Mouse (Mus musculus) B cell, adult 2 months (primary cell): ENCODE data around the gene Lrit3.
A peak's percentile ranks its signal among the peaks of the same experiment; 100 is the strongest.

ENCODE experiments used
- DNase-seq, 2 experiments: peaks; one replicate each; pipeline ENCODE4 v3.0.0; 2022

Gene Lrit3

DNA sequence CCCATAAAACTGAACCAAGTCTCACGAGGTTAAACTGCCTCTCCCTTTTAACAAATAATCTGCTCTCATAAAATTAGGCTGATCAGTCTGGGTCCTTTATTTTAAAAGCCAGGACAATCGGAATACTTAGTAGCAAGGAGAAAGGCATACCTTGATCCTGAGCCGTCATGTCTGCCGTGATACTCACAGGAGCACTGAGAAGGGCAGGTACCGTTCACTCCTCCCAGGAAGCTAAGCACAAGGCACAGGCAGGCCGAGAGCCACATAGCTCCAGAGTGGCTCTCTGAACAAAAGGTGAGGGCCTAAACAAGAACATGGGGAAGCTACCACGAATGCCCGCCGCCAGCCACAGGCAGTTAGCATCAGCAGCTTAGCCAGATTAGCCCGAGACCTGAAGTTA is at the start of gene Lrit3:
Lrit3 (minus strand) TSS at position 266 of the 400 bp plus-strand sequence.
- DNase-seq, result no peak

DNA sequence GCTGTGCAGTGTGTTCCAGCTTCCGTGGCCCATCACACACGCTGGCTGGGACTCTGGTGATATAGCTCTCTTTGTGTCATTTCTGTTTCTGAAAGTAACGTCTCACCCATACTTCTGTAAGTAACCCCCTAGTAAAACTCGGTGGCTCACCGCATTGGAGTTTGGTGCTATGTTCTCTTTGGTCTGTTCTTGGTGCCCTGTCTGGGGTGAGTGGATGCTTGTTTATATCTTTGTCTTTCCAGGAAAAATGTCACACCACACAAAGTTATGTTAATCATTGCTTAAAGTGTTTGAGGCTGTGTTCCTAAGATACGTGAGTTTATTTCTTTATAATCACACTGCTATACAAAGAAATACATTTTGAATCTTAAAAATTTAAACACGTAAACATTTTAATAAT is 43.0 kb upstream of the Lrit3 start:
- DNase-seq, result no peak

DNA sequence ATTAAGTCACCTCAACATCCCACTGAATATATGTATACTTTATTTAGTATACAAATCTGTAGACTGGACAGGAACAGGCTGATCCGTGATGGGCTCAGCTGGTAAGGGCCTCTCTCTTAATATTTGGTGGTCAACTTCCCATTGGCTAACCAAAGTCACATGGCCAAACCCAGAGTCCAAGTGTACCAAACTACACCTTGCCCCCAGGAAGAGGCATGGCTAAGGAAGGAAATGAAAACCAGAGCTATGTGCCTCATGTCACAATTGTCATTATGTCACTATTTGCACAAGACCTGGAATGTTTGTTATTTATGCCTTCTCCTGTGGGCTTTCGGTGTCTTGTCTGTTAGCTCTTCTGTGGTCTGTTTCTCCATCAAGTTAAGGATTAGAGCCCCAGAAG is 42.0 kb upstream of the Lrit3 start:
- DNase-seq, result no peak

DNA sequence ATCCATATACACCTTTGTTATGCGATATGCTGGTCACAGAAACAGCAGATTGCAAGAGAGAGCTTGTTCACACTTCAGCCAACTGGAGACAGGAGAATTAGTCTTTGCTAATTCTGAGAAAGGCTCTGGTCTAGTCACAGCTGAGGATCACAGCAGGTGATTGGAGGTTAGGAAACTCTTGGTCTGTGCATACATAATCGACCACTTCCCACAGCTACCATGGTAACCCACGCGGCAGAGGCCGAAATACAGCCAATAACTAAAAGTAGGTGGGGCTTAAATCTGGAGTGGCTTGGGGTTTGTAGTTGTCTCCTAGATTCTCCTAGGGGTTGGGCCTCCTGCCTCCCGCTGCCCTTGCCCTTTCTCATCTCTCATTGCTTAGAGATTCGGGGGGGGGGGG is 34.2 kb upstream of the Lrit3 start:
- DNase-seq, result no peak

DNA sequence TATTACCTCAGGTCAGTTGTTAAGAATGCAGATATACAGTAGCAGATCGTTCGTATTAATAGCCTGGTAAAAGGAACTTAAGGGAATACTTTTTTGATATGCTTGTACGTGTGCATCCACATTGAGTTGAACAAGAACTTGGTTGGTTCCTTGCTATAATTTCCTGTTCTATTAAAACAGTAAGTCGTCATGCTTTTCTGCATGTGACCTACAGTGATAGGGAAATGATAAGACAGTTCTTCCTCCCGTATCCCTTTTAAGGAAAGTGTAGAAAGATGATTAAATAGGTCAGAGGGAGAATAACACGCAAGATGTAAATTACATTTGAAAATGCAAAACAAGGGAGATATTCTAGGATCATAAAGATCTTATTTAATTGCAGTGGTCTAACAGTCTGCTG is 33.1 kb upstream of the Lrit3 start:
- no peak for DNase-seq

DNA sequence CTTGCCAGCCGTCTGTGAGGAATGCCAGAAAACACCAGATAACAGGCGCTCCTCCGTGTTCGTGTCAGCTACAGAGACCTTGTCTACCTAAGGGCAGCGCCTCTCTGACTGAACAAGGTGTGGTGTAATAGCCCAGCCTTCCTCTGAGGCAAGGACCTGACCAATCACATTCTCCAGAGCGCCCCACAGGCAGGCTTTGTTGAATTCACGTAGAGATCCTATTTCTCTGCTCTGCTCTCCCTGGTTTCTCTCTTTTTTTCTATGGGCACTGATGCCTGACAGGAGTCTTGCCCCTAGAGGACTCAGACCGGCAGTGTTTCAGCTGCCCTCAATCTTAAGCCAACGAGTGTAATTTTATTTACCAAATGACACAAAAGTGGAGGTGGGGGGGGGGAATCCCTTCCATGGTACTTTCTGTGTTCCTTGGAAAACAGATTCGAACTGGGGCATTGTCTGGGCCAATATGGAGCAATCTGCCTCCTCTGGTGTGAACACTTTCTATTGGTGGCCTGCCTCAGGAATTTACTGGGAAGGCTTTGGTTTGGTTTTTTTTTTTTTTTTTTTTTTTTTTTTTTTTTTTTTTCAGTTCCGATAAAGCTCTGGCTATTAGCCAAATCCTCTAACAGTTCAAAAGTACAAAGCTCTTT is 32.3 kb upstream of the Lrit3 start:
- DNase-seq, result peak; percentile 12

DNA sequence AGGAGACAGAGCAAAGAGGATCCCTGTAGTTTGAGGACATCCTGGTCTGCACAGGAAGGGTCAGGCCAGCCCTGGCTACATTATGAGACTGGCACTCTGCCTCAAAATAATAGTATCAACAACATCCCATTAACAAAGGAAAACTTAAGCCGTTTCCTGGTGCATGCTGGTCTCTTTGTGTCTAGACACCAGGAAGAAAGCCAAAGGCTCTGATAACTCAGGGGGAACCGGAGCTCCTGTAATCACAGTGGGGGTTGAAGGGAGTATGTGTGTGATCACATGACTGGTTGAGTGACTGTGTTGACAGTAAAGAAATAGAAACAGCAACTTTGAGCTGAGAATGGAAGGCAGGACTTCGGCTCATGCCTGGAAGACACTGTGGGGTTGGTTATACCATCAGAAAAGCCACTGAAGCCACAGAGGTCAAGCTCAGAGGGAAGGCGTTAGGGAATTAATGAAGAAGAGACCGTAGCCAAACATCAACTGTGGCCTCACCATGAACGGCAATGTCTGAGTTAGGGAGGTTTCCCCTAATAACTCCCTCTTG is 31.6 kb upstream of the Lrit3 start, which contains the start of gene Cfi:
Cfi (plus strand) TSS at position 497 of the 547 bp plus-strand sequence.
- DNase-seq, result no peak

DNA sequence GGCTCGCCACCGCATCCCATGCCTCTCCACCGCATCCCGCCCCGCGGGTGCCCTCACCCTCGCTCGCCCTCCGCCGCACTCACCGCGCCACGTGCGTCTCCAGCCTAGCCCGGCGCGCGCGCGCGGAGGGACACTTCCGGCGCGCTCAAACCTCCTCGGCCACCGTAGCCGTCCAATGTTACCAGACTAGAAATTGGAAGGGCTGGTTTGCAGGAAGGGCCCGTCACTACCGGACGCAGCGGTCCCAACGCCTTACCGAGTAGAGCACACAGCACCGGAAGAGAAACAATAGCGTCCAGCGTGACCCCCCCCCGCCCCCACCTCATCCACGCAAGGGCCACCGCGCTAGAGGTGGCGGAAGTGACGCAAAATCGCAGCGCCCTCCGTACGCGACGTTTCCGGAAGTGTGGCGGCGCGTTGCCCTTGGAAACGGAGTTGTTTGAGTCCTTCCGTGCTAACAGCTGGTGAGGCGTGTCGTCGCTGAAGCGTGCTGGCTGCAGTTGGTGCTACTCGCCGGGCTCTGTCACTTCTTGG is 27.3 kb upstream of the Lrit3 start, which contains the start of gene Gar1:
Gar1 (minus strand) TSS at position 362 of the 534 bp plus-strand sequence.
- DNase-seq, result peak; percentile 95

DNA sequence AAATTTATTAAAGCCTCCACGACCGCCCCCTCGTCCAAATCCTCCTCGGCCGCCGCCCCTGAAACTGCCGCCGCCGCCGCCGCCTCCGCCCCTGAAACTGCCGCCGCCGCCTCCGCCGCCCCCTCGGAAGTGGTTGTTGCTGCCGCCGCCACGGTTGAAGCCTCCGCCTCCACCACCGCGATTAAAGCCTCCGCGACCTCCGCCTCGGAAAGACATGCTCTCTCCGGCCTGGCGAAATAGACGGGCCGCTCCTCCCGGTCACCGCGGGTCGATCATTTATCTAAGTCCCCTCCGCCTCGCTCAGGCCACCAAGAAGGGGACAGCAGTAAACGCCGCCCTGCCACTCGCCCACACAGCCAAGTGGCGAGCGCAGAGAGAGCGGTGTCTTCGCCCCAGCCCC is 26.8 kb upstream of the Lrit3 start:
- DNase-seq, result peak; percentile 66 to 69

DNA sequence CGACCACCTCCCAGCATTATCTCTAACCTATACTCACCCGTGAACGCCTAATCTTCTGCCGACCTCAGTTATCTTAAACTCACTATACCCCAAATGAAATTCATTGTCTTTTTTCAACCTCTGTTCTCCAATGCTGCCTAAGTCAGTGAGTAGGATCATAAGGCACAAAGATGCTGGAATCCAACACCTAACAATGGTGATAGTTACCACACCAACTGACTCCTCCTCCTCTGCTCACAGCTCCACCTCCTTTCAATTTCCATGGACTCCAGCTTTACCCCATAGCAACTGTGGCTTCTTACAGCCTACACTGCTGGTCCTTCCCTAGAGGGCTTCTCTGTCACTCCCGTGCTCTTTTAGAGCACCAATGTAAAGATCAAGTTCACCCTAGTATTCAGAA is 23.9 kb upstream of the Lrit3 start:
- no peak for DNase-seq

DNA sequence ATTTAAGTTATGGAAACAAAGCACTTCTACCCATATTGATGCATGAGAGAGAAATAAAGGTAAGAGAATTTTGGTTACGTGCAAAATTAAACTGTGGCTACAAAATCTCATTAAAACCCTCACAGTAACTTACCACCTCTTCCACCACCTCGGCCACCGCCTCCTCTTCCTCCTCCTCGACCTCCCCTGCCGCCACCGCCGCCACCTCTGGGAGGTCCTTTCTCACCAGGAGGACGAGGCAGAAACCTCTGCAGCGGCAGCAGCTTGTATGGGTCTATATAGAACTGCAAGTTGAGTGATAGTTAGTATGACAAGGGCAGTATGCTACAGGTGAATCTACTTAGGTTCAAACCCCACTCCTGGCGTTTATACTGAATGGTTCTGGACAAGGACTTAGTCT is 22.9 kb upstream of the Lrit3 start:
- no peak for DNase-seq

DNA sequence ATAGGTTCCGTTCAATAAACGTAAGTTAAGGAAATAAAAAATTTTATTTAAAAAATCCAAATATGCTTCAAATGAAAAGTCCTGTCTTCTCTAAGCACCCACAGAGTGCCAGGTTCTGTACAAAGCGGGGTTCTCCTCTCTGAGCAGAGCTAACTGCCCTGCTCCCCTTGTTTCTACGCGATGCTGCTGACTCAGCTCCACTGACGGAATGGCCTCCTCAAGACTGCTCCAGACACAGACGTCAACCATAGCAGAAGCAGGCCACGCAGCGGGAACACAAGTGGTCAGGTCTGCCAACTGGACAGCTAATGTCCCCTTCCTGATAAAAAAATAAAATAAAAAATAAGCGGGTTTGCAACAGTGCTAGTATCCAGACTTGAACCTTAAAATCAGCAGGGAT is 21.1 kb upstream of the Lrit3 start:
- no peak for DNase-seq

DNA sequence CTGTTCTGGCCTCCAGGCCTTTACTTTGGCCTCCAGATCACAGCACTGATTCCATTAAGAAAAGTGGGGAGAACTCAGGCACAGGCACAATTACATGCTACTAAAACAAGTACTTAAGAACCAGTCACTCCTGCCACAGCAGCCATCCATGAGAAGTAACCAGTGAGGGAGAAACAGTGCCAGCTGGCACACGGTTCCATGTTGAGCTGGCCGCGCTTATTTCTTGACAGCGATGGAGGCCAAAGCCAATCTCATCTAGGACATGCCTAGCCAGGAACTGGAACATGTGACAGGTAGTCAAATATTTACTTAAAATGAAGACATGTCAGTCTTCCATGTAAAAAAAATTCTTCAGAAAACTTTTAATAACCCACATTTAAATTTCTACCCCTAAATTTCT is 20.3 kb upstream of the Lrit3 start:
- DNase-seq, result no peak

DNA sequence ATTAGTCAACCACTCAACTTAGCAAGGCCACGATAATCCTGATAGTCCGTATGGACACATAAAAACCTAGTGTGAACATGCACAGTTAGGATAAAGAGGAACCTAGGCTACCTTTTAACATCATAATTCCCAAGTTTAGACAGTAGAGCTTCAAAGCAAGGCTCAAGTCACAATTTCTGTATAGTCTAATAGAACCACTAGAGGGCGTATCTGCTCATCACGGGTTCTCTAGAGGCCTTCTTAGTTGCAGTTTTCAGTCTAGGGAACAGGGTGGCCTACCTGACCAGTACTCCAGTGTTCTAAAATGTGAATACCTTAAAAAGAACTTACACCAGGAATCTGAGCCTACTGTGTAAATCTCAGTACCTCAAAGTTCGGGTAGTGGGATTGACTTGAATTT is 19.5 kb upstream of the Lrit3 start:
- peak; percentile 34 to 36 for DNase-seq

DNA sequence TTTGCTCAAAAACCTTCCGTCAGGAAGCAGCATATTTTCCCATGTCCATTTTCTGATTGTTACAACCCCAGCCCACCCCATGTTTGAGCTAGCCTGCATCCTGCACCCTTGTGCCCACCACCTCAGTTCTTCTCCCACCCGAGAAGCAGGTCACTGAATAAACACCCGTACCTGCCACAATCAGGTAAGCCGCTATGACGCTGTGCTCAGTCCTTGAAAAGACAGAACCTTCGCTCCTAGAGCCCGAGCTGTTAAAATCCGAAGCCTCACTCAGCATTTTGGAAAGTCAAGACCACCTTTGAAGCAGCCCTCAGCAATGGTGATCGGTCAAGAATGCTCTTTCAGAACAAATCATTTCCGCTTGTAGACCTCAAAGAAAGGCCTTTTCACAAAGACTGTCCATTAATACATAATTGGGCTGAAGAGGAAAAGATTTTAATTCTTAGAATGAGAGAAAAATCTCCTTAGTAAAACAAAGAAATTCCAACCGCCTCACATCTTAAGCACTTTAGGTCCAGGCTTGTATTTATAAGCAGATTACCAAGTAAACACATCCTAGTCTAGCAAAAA is 18.5 kb upstream of the Lrit3 start, which contains the start of gene Rrh:
Rrh (minus strand) TSS at position 382 of the 570 bp plus-strand sequence.
- DNase-seq, result no peak

DNA sequence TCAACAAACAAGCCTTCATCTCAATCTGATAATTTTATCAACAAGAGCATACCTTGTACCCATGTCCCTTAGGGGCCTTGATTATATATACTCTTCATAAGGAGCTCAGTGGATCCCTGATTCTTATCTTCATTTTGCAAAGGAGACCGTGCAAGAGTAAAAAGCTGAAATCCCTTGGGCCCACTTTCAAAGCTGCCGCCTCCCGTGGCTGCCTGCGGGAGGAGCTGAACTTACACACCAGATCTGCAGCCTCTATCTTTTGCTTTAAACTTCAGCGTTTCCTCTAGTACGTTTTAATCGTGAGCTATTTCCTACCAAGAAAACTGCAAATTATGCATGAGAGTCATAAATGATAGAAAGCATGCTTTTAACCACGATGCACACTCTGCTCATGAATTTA is 17.9 kb upstream of the Lrit3 start:
- DNase-seq, result no peak

DNA sequence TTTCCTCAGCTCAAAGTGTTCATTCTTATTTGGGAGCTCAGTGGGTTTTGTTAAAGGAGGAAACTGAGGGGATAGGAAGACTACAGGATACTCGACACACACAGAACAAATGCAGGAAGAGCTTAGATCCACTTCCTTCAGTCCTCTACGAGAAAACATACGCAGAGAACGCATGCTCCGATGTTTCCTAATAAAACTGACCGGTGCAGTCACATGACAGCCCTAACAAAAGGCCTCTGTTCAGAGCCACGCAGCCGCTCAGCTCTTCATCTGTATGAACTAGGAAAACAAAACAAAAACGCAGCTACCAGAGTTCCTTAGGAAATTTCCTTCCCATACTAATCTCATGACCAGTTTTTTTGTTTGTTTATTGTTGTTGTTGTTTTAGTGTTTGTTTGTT is 17.0 kb upstream of the Lrit3 start:
- DNase-seq, result no peak

DNA sequence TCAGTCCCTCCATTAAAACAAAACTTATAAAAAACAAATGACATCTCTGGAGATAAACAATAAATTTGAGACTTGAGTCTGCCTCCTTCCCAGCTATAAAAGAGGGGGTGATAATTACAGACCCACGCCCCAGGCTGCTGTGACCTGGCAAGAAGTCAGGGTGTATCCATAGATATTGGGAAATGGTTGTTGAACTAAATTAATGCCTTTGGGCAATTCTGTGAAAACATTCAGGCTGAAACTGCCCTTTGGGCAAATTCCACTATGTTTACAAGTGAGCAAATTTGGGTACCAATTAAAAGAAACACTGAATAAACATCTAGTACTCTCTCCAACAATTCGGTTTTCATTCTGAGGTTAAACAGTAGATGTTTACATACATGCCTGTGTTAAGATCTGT is 4.8 kb downstream of the Lrit3 start:
- no peak for DNase-seq

DNA sequence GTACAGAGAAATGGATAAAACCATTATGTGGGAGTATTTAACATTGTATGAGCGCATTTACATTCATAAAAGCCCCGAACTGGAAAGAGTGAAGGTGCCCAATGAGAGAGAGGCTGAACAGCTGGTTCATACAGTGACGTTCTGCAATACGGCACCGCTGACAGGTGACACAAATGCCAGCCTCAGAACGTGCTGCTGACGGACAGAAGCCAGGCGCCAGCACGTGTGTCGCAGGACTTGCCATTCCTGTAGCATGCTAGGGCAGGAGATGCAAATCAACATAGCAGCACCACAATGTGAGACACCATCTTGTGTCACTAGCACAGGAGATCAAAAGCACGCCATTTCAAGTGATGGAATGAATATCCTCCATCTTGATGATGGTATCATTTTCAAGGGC is 5.3 kb downstream of the Lrit3 start:
- no peak for DNase-seq

DNA sequence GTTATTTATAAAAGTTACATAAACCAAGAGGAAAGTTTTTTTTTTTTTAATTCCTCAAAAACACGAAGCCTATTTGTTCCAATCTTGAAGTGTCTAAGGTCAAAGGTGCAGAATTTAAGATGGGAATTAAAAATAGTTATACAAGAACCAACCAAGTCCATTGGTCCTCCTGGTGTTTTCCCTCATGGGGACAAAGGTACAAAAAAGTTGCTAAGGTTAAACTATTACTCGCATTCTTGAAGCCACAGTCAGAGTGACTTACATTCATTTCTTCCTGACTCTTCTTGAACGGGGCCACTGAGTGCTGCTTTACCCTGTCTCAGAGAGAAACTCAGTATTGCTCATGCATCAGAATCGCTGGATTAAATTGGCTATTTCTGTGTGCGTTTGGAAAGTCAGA is 6.5 kb downstream of the Lrit3 start:
- DNase-seq, result no peak

DNA sequence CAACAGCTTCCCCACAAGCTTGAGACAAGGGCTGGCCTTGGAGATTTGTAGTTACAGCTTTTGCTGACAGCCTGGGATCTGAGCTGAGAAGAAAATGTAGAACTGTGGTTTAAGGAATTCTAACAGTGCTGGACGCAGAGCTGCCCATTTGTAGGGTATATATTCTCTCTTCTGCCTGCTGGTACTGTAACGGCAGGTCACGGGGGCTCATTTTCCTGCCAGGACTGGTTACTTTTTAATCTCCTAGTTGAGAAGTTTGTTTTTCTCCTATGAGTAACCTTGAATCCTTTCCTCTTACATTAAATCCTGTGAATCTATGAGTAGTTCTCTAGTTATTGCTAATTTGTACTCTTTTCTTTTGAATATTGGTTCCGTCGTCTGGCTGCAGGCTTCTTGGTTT is 10.0 kb downstream of the Lrit3 start:
- DNase-seq, result no peak

DNA sequence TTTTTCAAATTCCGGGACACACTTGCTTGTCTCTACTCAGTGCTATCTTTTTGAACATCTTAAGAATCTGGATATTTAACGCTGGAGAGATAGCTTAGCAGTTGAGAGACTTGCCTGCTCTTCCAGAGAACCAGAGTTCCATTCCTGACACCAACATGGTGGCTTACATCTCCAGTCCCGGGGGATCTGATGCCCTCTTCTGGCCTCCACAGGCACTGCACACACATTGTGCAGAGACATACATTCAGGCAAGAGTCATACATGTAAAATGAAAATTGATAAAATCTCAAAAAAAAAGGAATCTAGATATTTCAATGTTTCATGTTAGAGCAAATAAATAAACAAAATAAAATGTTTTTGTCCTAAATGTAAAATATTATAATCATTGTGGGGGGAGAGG is 21.1 kb downstream of the Lrit3 start:
- no peak for DNase-seq

DNA sequence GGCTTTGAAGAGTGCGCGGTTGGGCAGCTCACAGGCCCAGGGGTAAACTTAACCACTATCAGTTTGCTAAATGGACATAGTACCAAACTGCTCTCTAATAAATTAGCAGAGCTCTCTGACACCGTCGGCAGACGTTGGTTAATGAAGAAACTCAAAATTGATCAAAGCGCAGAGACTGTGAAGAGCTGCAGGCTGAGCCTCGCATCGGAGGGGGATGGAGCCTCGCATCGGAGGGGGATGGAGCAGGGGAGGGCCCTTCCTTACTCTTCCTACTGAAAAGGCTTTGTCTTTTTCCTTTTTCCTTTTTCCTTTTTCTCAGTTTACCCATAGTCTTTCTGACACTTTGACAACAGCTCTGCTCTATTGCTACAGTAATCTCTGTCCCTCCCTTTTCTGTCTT is 22.4 kb downstream of the Lrit3 start:
- DNase-seq, result no peak

DNA sequence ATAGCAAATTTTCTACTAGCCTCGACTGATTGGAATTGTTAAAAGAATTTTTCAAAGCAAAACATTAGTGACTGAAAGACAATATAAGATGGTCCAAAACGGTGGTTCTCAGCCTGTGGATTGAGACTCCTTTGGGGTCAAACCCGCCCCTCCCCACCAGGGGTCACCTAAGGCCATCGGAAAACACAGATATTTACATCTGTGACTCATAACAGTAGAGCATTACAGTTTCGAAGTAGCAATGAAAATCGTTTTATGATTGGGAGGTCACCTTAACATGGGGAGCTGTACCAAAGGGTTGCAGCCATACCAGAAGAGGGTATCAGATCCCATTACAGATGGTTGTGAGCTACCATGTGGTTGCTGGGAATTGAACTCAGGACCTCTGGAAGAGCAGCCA is 32.6 kb downstream of the Lrit3 start:
- no peak for DNase-seq
